Mouse (Mus musculus): Measurements from ENCODE around the gene Dkk3. TPM values are rescaled to one million over a fixed set of nuclear protein-coding genes. Genes with fewer than 3 reads are reported as not detected.
A peak's percentile ranks its signal among the peaks of the same experiment; 100 is the strongest.

The Dkk3 gene
- total and polyA plus RNA-seq, 2 experiments from 2014 or later, result 30.9 to 38.8 TPM

GRCm38 (mm10) chr7:112140725-112141124 is 18.1 kb downstream of the Dkk3 start:
- ATAC-seq (ENCODE audit: low FRiP score), result no peak

GRCm38 (mm10) chr7:112138509-112139405 is 20.1 kb downstream of the Dkk3 start:
- Histone ChIP-seq H3K9ac (replicated peaks; ENCODE audit: low read length, poor library complexity, severe bottlenecking) (no peak overlapping the region), H3K4me2 (ENCODE audit: low read depth, low read length, poor library complexity, severe bottlenecking) (no peak overlapping the region), H3K36me3 (ENCODE audit: insufficient read depth, low read length) (no peaks in the 10 kb centered on the region), H3K27me3 (ENCODE audit: insufficient read depth, low read length) (no peaks in the 10 kb centered on the region), H3K9me3 (ENCODE audit: low read length) (no peaks in the 10 kb centered on the region), H3K4me1 (ENCODE audit: insufficient read depth, low read length) (peaks cover 5% of the 10 kb centered on the region; the same call in 1 of the 2 replicates), H3K27ac (ENCODE audit: low read depth, low read length) (no peak overlapping the region), H3K4me3 (ENCODE audit: low read depth, low read length) (no peak overlapping the region)
- ATAC-seq (ENCODE audit: low FRiP score) (no peak), DNase-seq (ENCODE audit: low spot score) (no peak)
- 74% methylated on average over 11 of the region's 11 CpGs for WGBS
- TF ChIP-seq CTCF (IDR thresholded peaks at IDR 0.05), result no peak

More at GRCm38 (mm10) chr7:112140725-112141124, 18.1 kb downstream of the Dkk3 start:
- Histone ChIP-seq H3K4me3 (ENCODE audit: low read depth, low read length) (no peak overlapping the region), H3K36me3 (ENCODE audit: insufficient read depth, low read length) (no peaks in the 10 kb centered on the region), H3K9ac (replicated peaks; ENCODE audit: low read length, poor library complexity, severe bottlenecking) (no peak overlapping the region), H3K27me3 (ENCODE audit: insufficient read depth, low read length) (no peaks in the 10 kb centered on the region), H3K4me1 (ENCODE audit: insufficient read depth, low read length) (peaks cover 5% of the 10 kb centered on the region; the same call in 1 of the 2 replicates), H3K27ac (ENCODE audit: low read depth, low read length) (no peak overlapping the region), H3K9me3 (ENCODE audit: low read length) (no peaks in the 10 kb centered on the region), H3K4me2 (ENCODE audit: low read depth, low read length, poor library complexity, severe bottlenecking) (no peak overlapping the region)
- 86% methylated on average over 2 of the region's 2 CpGs for WGBS
- no peak for DNase-seq (ENCODE audit: low spot score)
- TF ChIP-seq CTCF (IDR thresholded peaks at IDR 0.05), result no peak

GRCm38 (mm10) chr7:112138168-112138508 is 20.7 kb downstream of the Dkk3 start:
- no peak for DNase-seq (ENCODE audit: low spot score)
- Histone ChIP-seq H3K4me3 (ENCODE audit: low read depth, low read length) (no peak overlapping the region), H3K9me3 (ENCODE audit: low read length) (no peaks in the 10 kb centered on the region), H3K27ac (ENCODE audit: low read depth, low read length) (no peak overlapping the region), H3K4me1 (ENCODE audit: insufficient read depth, low read length) (peaks cover 4% of the 10 kb centered on the region; the same call in 1 of the 2 replicates), H3K36me3 (ENCODE audit: insufficient read depth, low read length) (no peaks in the 10 kb centered on the region), H3K27me3 (ENCODE audit: insufficient read depth, low read length) (no peaks in the 10 kb centered on the region), H3K4me2 (ENCODE audit: low read depth, low read length, poor library complexity, severe bottlenecking) (no peak overlapping the region), H3K9ac (replicated peaks; ENCODE audit: low read length, poor library complexity, severe bottlenecking) (no peak overlapping the region)
- ATAC-seq (ENCODE audit: low FRiP score), result no peak
- TF ChIP-seq CTCF (IDR thresholded peaks at IDR 0.05), result no peak
- WGBS, result 73% methylated on average over 7 of the region's 7 CpGs

GRCm38 (mm10) chr7:112136537-112136936 is 22.3 kb downstream of the Dkk3 start:
- no peaks in the 10 kb centered on the region for H3K27me3 ChIP-seq (ENCODE audit: insufficient read depth, low read length)
- H3K4me1 ChIP-seq (ENCODE audit: insufficient read depth, low read length), result peaks cover 6% of the 10 kb centered on the region; the same call in 1 of the 2 replicates
- H3K9me3 ChIP-seq (ENCODE audit: low read length), result no peaks in the 10 kb centered on the region
- ATAC-seq (ENCODE audit: low FRiP score), result no peak
- no peak overlapping the region for H3K4me2 ChIP-seq (ENCODE audit: low read depth, low read length, poor library complexity, severe bottlenecking)
- no peaks in the 10 kb centered on the region for H3K36me3 ChIP-seq (ENCODE audit: insufficient read depth, low read length)
- no peak overlapping the region for H3K4me3 ChIP-seq (ENCODE audit: low read depth, low read length)
- WGBS, result 71% methylated on average over 5 of the region's 5 CpGs
- no peak for TF ChIP-seq CTCF (IDR thresholded peaks at IDR 0.05)
- no peak overlapping the region for H3K27ac ChIP-seq (ENCODE audit: low read depth, low read length)
- no peak overlapping the region for H3K9ac ChIP-seq (replicated peaks; ENCODE audit: low read length, poor library complexity, severe bottlenecking)
- DNase-seq (ENCODE audit: low spot score), result no peak

- Histone ChIP-seq H3K4me3 (ENCODE audit: low read depth, low read length) (no peak overlapping the region), H3K36me3 (ENCODE audit: insufficient read depth, low read length) (no peaks in the 10 kb centered on the region), H3K27me3 (ENCODE audit: insufficient read depth, low read length) (no peaks in the 10 kb centered on the region), H3K9me3 (ENCODE audit: low read length) (no peaks in the 10 kb centered on the region), H3K27ac (ENCODE audit: low read depth, low read length) (no peak overlapping the region), H3K9ac (replicated peaks; ENCODE audit: low read length, poor library complexity, severe bottlenecking) (no peak overlapping the region), H3K4me2 (ENCODE audit: low read depth, low read length, poor library complexity, severe bottlenecking) (no peak overlapping the region), H3K4me1 (ENCODE audit: insufficient read depth, low read length) (peaks cover 6% of the 10 kb centered on the region; the same call in 1 of the 2 replicates)
- WGBS, result 87% methylated on average over 4 of the region's 4 CpGs
- no peak for TF ChIP-seq CTCF (IDR thresholded peaks at IDR 0.05)
- ATAC-seq (ENCODE audit: low FRiP score) (no peak), DNase-seq (ENCODE audit: low spot score) (no peak)
Measured at GRCm38 (mm10) chr7:112135161-112135560, 23.7 kb downstream of the Dkk3 start.

- no peak for DNase-seq (ENCODE audit: low spot score)
- WGBS, result 83% methylated on average over 5 of the region's 5 CpGs
- no peaks in the 10 kb centered on the region for H3K36me3 ChIP-seq (ENCODE audit: insufficient read depth, low read length)
- H3K9me3 ChIP-seq (ENCODE audit: low read length), result no peaks in the 10 kb centered on the region
- TF ChIP-seq CTCF (IDR thresholded peaks at IDR 0.05), result peak; percentile 62
- no peaks in the 10 kb centered on the region for H3K27me3 ChIP-seq (ENCODE audit: insufficient read depth, low read length)
- H3K4me1 ChIP-seq (ENCODE audit: insufficient read depth, low read length), result peaks cover 6% of the 10 kb centered on the region; the same call in 1 of the 2 replicates
- H3K4me2 ChIP-seq (ENCODE audit: low read depth, low read length, poor library complexity, severe bottlenecking), result no peak overlapping the region
- no peak overlapping the region for H3K4me3 ChIP-seq (ENCODE audit: low read depth, low read length)
- ATAC-seq (ENCODE audit: low FRiP score), result no peak
- H3K9ac ChIP-seq (replicated peaks; ENCODE audit: low read length, poor library complexity, severe bottlenecking), result no peak overlapping the region
- no peak overlapping the region for H3K27ac ChIP-seq (ENCODE audit: low read depth, low read length)
Measured at GRCm38 (mm10) chr7:112133277-112133676, 25.6 kb downstream of the Dkk3 start.
